Mouse (Mus musculus): ENCODE measurements around the gene Neto2.
"Not testable (repeated sequence)": the region's sequence is repeated elsewhere in the genome, so short reads cannot be mapped to it uniquely, and the experiment has no call there.

The Neto2 gene

DNA sequence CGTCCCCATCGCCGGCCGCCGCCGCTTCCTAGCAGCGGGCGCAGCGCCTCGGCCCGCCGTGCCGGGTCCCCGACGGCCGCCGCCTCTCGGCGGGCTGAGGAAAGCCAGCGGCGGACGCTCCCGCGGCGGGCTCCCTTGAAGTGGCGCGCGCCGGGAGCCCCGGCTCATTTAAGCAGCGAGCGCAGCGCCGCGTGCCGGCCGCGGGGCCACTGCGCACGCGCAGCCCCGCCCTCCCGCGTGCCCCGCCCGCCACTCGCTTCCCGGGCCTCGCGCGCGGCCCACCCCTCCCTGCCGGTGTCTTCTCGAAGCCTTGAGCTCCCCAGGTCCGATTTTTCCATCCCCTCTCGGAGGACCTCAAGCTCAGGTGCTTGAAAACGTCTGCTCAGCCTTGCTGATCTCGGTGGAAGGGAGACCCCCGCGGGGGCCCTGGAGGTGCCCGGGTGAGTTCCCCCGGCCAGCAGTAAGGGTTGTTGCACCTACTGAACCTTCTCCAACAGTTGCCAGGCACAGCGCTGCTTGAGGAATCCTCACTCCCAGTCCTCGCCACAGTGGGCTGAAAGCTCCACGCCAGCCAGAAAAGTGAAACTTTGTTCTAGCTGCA is at the start of gene Neto2:
Gene Neto2 (minus strand): TSS at position 174 of the 601 bp plus-strand sequence.
- DNase-seq: peak; percentile 87

DNA sequence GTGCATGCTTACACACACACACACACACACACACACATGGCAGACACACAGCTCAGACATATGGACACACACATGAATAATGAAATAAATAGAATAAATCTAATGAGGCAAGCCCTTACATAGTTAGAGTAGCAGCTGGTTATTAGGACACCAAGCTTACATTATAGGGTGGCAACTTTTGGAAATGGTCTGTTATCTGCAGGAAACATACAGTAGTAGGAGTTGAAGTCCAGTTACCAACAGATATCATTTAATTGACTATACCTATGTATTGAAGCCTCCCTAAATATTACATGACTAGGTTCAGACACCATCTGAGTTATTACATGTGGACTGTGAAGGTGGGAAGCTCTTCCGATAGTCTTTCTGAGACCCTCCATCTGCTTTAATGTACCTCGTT is 44.3 kb upstream of the Neto2 start:
- DNase-seq: no peak

DNA sequence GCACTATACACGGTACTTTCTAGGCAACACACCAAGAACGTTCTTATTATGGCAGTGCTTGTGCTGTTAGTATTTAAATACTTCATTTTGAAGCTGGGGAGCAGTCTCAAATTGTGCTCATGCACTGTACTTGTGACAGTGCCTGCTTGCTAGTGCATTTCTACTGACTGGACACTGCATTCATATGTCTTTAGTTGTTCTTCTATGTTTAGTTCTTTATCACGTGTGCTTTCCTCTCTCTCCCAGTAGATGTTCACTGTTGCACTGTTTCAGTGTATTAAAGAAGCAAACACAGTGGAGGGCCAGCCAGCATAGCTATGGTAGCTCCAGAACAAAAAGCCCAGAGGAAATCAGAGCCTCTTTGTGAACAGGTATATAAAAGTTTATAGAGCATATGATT is 29.8 kb upstream of the Neto2 start:
- DNase-seq: no peak

DNA sequence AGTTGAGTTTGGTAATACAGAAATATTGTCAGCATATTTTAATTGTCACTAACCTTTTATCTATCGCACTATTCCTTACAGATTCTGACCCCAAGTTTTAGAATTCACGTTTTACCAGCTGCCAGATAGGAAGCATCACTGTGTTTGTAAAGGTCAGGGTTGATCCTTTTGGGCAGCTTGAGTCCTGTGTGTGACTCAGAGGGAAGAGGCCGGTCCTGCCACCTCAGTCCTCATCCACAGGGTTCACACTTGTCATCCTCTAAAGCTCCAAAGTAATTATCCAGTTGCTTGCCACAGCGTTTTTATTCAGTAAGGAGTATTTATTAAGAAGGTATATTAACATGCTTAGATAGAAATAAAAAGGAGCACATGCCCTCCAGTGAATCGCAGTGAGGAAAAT is 16.5 kb upstream of the Neto2 start:
- DNase-seq: no peak

DNA sequence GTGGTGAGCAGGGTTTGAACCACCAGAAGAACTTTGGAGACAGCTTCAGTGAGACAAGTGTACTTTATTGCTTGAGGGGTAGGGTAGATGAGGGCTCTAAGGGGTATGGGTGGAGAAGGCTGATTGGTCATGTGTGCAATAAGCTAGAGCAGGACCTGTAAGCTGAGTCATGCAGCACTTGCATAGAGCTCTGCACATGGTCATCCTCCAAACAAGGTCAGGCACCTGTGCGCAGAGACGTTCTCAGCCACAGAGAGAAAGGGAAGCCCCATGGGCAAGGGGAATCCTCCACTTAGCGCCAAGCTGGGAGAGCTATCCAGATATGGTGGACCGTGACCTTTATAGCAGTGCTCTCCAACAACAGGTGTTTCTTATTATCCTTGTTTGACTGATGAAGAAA is 16.0 kb upstream of the Neto2 start:
- no peak for DNase-seq

DNA sequence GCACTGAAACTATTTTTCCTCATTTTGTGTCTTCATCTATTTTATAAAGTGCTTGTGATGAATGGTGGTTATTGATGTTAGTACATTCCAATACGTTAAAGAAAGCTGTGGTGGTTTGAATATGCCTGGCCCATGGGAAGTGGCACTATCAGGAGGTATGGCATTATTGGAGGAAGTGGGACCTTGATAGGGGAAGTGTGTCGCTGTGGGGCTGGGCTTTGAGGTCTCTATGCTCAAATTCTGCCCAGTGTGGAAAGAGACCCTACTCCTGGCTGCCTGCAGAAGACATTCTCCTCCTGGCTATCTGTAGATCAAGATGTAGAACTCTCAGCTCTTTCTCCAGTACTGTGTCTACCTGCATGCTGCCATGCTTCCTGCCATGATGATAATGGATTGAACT is 6.3 kb upstream of the Neto2 start:
- no peak for DNase-seq

DNA sequence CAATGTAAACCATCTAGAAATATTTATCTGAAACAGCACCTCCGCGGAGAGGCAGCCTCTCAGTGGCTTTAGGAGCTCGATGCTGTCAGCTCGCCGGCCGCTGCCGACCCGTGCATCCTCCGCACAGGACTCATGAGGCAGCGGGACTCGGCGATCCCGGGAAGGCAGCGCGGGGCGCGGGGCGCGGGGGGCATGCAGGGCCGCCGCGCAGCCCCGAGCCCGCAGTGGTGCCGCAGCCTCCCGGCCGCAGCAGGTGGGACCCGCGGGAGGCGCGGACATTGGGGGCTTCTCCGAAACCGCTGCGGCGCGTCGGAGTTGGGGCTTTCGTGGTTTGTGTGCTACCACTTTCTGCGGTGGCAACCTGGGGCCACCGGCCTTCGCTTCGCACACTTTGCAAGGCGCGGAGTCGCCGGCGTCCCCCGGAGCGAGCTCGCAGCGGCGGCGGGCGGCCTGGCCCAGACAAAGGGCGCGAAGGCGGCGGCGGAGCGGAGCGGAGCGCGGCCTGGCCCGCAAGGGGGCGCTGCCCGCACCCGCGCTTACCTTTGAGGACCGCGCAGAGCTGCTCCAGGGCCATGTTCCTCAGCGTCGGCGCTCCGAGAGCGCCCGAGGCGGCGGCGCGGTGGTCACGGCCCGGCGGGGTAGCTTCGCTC is 498 bp downstream of the Neto2 start:
- peak; percentile 83 for DNase-seq

DNA sequence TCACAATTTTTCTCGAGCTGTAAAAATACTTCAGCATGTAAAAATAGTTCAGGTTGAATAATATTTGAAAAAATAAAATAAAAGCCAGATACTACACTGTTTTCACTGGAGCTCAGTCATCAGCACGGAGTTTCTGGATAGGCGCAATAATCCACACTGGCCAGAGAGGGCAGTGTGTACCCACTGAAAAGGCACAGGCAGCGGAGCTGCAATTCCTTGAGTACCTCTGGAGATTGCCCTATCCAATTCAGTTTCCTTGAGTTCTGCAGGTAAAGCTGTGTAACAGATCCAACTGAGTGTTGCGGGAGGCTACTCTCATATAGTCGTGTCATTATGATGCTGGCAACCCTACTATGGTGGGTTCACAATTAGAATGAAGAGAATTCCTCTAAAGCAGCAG is 1.7 kb downstream of the Neto2 start:
- peak; percentile 65 for DNase-seq

DNA sequence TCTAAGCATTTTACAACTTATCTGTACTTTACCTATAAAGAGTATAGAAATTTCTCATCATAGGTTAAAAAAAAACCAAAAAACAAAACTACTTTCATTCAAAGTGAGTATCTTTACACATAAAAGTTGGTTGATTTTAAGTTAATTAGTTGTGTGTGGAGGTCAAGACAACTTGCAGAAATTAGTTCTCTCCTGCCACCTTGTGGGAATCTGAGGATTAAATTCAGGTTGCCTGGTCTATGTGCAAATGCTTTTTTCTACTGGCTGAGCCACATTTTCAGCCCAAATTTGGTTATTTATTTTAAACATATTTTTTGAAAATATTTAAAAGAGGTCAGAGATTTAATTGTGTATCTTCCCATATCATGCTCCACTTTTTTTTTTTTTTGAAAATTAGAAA is 35.6 kb downstream of the Neto2 start:
- DNase-seq: no peak

DNA sequence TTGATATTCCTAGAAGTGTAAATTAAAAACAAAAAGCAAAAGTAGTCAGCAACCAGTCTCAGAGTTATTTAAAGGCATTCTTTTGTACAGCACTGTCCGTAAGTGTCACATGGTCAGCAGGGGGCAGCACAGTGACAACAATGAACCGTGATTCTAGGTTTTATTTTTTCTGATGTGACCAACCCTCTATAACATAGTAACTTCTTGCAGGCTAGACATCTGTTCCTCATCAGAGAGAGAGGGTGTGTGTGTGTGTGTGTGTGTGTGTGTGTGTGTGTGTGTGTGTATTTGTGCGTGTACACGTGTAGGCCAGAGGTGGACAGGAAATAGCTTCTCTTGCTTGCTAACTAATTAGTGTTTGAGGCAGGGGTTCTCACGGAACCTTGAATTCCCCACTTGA is 38.7 kb downstream of the Neto2 start:
- peak; percentile 67 for DNase-seq

DNA sequence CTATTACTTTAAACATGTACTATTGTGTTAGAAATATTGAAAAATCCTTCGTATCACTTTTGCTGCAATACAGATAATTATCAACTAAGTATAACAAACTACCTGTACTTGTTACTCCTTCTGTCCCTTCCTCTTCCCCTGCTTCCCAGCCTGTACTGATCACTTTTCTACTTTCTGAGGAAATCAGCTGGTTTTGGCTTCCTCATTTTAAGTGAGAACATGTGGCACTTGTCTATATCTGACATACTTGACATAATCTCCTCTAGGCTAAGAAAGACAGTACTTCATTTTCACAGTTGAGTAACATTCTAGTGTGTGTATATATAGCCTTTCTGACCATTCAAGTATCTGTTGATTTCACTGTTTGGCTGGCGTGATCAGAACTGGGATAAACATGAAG is 49.5 kb downstream of the Neto2 start:
- DNase-seq: no peak

DNA sequence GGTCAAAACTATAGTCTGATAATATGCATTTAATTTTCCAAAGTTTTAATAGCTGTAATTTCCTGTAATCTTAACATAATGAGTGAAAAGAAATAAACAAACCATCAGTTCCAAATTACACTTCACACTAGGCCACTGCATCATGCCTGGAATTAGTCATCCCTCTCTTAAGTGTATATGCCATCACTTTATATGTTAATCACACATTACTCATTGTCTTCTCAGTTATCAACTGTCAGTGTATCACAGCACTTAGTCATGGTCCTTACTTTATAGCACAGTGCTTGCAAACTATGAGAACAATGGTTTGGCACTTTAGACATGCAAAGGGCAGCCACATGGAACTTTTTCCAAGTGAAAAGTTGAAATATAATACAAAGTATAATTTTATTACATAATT is 52.2 kb downstream of the Neto2 start:
- DNase-seq: no peak

DNA sequence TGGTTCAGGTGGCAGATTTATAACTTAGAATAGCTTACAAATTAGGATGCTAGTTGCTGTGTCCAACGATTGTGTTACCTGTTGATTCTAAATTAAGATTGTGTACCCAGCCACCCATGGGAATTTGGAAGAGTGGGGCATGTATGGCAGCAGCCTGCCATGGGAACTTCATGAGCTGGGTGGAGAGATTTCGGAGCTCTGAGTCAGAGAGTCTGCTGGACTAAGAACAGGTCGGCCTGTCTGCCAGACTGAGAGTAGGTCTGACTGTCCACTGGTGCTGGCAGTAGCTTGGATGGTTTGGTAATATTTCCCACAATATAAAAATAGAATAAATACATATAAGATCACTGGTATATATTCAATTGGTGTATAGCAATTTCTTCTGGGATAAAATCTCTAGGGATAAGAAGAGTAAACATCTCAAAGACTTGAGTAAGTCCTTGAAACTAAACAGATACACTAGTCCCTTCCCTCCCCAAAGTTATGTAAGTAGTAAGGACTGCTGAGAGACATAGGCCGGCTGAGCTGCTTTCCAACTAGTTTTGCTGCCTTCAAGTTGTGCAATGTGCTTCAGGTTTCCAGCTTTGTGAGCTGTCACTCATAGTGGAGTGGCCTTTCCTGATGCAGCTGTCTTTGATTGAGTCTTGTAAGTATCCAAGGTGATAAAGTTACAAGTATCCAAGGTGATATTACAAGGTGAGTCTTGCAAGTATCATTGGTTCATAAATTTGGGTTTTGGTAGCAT is 55.6 kb downstream of the Neto2 start:
- DNase-seq: no peak

DNA sequence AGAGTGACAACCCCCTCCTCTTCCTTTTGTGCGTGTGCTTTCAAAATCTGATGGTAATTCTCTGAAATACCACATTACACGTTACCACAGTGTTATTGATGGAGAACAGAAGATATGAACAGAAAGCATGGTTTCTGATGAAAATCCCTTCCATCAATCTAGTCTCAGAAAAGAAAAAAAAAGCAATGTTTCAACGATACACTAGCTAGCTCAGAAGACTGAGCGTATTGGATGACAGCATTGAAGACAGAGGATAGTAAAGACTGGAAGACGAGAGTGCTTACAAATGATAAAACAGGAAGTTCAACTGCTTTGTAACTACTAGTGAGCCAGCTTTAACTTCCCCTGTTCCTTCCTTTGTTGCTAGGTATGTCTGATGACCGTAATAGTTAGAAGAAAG is 76.3 kb downstream of the Neto2 start:
- DNase-seq: no peak

DNA sequence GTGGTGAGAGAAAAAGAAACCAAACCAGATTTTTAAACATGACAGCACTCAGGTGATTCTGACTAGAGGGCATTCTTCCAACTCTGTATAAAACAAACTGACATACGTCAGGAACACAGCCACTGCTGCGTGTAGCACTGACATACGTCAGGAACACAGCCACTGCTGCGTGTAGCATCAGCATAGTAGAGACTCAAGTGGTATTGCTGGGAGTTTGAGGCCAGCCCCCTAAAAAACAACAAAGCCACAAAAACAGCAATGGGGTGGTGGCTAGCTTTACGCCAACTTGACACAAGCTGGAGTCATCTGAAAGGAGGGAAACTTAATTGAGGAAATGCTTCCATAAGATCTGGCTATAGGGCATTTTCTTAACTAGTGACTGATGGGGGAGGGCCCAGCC is 77.5 kb downstream of the Neto2 start:
- DNase-seq: no peak

DNA sequence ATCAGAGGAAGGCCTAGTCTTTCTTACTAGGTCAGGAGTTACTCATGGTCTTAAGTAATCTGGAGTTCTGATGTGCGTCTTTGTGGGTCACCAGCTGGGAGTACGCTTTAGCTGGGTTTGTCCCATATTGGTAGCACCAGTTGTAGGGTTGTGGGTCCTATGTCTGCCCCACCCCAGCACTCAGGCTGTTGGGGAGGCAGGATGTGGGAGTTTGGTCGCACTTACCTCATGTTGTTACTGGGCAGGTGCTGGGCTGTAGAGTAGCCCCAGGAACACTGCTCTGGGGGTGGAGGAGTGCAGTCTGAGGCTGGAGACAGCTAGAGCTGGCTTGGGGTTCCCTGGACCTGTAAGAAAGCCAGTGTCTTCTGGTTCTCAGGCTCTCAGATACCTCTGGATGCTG is 81.9 kb downstream of the Neto2 start:
- DNase-seq: no peak

DNA sequence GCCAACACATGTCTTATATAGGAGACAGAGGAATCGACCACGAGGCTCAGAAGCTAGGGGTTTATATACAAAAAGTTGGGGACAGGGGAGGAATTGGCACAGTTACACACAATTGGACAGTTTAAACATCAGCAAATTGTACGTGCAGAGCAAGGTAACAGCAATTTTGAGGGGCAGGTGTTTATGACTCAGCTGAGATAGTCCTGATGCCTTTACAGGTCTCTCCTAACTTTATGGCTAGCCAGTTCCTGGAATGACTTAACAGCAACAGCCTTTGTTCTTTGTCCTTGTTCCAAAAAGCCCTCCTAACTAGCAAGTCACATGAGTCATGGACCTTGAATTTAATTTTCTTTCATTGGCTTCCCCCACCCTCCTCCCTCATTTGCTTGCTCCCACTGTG is 83.6 kb downstream of the Neto2 start:
- not testable (repeated sequence) for DNase-seq

DNA sequence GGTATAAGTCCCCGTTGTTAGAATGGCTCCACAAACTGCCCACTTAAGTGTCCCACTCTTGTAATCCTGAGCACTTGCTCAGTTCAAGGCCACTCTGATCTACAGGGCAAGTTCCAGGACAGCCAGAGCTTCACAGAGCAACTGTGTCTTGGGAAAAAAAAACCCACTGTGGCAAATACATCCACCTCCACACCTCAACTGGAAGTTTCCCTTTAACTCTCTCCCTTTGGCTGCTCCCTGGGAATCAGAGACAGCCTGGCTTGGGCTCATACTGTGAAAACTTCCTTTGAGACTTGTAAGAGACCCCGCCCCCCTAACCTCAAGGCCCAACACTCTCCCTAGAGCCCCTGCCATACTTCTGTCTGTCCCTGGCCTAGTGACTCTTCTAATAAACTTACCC is 91.9 kb downstream of the Neto2 start:
- DNase-seq: no peak

DNA sequence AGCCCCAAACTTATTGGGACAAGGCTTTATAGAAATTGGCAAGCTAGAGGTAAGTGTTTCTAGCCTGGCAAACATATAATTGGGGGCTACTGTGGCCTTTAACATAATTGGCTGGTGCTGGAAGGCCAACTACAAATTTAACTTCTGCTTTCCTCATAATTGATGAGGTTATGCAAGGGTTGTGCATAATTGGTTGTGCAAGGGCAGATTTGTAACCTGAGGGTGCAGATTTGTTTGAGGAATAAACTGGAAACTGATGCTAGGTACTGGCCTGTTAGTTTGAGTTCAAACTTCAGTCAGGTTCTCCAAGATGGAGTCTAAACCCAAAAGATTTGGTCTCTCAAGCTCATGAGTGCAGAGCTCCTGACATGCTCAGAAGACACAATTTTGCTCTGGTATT is 92.9 kb downstream of the Neto2 start:
- DNase-seq: no peak

DNA sequence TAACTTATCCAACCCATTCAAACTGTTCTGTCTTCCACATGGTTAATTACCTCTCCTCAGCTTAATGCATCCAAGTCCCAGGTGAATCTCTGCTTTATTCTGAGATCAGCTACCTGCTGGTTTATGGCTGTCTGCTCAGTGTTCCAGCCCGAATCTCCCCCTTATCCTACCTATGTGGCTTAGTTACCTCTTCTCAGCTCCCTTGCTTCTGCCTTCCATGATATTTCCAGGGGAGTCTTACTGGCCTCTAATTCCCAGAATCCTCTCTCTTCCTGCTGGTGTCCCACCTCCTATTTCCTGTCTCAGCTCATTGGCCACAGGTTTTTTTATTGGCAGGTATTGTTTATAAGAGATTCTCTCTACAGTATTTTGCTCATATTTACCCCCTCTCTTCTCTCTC is 93.8 kb downstream of the Neto2 start:
- DNase-seq: no peak

DNA sequence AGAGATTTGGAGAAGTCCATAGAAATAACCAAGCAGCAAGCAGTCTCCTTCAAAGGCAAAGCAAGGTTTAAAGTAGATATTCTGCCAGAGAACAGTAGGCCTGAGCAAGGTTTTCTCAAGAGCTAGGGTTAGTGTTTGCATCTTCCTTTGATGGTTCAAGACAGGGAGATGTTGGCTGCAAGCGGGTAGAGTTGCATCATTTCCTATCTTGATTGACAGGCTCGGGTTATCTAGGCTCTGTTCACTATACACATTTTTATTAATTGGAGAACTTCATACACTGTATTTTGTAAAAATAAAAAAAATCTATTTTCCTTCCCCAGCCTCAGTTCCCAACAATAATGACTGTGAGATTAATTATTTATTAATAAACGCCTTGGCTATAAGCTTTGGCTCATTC is 94.2 kb downstream of the Neto2 start:
- no peak for DNase-seq

DNA sequence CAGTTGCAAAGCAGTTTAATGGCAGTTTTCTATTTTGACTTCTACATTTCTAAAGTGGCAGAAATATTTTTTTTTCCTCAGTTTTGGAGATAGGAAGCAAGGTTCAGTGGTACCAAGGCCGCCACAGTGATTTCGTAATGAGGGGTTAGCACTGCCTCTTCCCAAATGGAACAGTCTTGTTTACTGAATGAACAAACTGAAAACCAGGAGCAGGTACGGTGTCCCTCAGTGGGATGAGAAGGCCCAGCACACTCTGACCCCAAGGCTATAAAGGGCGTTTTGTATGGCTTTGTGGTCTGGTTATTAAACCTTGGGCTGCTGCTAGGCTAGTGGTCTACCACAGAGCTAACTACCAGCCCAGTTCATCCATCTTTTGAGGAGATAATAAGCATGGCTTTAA is 96.5 kb downstream of the Neto2 start:
- no peak for DNase-seq

DNA sequence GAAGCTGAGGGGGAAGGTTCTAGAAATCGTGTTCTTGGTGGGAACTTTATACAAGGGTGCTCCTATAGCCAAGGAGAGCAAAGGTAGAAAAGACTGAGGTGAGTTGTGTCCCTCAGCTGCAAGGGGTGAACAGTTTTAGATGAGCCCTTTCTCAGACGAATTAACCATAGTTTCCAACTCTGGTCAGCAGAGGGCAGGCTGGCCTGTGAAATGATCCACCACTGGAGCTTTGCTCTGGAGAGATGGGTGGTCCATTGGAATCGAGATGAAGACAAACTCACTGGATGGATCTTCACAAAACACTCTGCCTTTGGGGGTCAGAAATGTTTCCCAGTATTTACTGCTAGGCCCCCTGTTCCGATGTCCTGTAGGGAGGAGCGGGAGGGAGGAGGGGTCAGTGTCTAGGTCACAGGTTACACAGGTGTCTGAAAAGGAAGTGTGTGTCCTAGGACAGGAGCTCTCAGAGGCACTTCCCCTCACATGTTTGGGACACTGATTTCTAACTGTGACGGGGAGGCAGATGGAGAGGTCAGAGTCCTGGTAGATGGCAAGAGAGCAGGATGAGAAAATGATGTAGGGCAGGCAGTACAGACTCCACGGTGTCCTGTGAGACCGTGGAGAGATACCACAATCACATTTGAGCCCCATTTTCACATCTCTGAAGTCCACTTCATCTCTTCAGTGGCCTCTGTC is 97.4 kb downstream of the Neto2 start:
- DNase-seq: peak; percentile 68

DNA sequence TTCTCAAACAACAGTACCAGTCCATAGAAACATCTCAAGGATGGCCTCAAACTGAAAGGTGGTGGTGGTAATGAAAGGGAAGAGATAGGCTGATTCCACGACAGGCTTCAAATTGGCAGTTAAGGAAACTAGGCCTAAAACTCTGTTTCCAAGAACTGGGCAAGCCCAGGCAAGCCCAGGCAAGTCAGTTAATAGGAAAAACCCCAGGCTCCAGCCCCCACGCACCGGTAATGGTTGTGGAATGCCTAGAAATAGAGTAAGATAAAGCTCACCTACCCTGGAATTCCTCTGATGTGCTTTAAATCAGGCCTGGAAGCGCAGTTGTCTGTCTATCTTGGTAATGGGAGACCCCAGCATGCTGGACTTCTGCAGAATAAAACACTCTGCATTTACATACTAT is 98.0 kb downstream of the Neto2 start:
- DNase-seq: no peak

All from right cerebral cortex, postnatal 4 days (tissue).